Mouse (Mus musculus): Measurements from ENCODE around the gene Rptor. TPM values are rescaled to one million over a fixed set of nuclear protein-coding genes. Genes with fewer than 3 reads are reported as not detected.

Gene Rptor
- polyA plus RNA-seq, 1 experiment from 2014 or later: 18.3 TPM

DNA sequence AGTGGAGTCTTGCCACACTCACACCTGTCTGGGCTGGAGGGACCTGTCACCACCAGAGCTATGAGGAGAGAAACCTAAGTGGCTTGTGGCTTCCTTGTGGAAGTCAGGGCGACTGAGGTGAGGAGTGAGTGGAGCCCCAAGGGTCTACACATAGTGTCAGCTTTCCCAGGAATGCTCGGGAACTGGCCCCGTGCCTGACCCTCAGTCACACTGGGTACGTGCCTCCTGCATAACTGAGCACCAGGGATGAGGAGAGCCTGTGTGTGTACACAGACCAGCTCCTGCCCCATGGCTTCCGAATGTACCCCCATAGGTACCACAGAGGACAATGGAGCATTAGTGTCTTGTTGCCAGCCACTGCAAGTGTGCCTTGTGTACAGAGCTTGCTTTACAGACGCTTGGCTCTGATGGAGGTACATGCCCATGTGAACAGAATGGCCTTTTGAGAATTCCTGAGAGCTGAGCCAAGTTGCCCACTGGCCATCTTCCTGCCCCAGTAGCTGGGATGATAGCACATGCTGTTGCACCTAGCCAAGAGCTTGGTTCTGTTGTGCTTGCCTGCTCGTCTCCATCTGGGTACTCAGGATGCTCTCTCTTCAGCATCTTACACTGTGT lies 289.0 kb downstream of the Rptor start:
- 92% methylated on average over 7 of the region's 7 CpGs for WGBS
- Histone ChIP-seq H3K4me2 (replicated peaks) (no peak overlapping the region), H3K27me3 (no peaks in the 10 kb centered on the region), H3K36me3 (peaks cover 68% of the 10 kb centered on the region), H3K27ac (replicated peaks) (no peak overlapping the region), H3K9me3 (no peaks in the 10 kb centered on the region), H3K9ac (replicated peaks) (no peak overlapping the region), H3K4me3 (no peak overlapping the region), H3K4me1 (peaks cover 5% of the 10 kb centered on the region; the same call in 1 of the 2 replicates)
- no peak for ATAC-seq (ENCODE audit: low FRiP score, low read depth)

DNA sequence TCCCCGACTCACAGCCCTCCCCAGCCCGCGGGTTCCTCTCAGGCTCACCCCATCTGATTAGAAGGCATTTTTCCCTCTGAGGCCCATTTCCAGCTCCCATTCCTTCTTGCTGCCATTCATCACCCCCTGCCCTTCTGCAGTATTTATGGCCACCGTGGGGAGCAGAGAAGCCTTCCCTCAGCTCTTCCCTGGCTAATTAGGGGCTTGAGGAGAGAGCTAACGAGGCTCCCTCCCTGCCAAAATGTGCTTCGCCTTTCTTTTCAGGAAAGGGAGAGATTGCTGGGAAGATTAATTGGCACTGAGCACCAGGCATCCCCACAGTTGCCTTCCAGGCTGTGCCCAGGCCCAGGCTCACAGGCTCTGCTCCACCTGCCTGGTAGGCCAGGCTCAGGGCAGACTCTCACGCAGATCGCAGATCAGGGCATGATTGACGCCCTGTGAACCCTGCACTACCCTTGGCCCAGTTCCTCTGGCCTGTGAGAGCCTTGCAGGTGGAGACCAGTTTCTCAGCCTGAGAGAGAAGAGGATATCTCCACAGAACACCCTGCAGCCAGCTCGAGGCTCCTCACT lies 291.0 kb downstream of the Rptor start:
- Histone ChIP-seq H3K4me2 (replicated peaks) (no peak overlapping the region), H3K36me3 (peaks cover 72% of the 10 kb centered on the region), H3K27me3 (no peaks in the 10 kb centered on the region), H3K4me1 (peaks cover 10% of the 10 kb centered on the region; the same call in 1 of the 2 replicates), H3K9me3 (no peaks in the 10 kb centered on the region), H3K9ac (replicated peaks) (no peak overlapping the region; the same call in 1 of the 2 replicates), H3K4me3 (no peak overlapping the region), H3K27ac (replicated peaks) (peak overlapping the region; percentile 52)
- no peak for ATAC-seq (ENCODE audit: low FRiP score, low read depth)
- 79% methylated on average over 10 of the region's 10 CpGs for WGBS

DNA sequence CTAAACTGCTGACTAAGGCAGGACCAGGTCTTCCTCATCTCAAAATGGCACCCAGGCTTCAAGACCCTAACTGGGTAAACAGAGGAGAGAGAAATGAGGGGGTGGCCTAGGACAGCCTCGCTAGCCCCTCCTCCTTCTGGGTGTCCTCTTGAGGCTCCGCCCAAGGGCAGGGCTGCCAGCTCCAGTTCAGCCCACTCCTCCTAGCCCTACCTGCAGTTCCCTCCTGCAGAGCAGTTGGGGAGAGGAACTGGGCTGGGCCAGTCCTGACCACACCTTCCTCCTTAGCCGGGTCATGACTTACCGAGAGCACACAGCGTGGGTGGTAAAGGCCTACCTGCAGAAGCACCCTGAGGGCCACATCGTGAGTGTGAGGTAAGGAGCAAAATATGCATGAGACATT lies 291.9 kb downstream of the Rptor start:
- Histone ChIP-seq H3K27me3 (no peaks in the 10 kb centered on the region), H3K9me3 (no peaks in the 10 kb centered on the region), H3K4me2 (replicated peaks) (no peak overlapping the region), H3K4me3 (no peak overlapping the region), H3K36me3 (peaks cover 67% of the 10 kb centered on the region), H3K4me1 (peaks cover 10% of the 10 kb centered on the region; the same call in 1 of the 2 replicates), H3K27ac (replicated peaks) (peak overlapping the region; percentile 52; the same call in 1 of the 2 replicates), H3K9ac (replicated peaks) (no peak overlapping the region)
- no peak for ATAC-seq (ENCODE audit: low FRiP score, low read depth)
- WGBS: 74% methylated on average over 6 of the region's 6 CpGs

DNA sequence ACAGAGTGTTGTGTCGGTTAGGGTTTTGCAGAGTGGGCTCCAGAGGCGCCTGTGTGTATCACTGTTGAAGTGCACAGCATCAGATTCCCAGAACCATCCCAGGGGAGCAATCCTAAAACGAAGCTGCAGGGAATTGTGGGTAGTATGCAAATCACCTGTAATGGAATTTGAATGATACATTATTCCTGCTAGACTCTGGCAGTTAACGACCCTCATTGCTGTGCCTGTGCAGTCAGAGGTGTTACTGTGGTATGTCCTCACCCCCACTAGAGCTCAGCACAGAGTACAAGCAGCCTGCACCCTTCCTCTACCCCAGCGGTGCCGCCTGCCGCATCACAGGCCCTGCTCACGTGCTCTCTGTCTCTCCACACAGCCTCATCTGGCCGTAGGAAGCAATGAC lies 294.3 kb downstream of the Rptor start:
- Histone ChIP-seq H3K4me1 (peaks cover 10% of the 10 kb centered on the region; the same call in 1 of the 2 replicates), H3K36me3 (peaks cover 54% of the 10 kb centered on the region), H3K4me3 (no peak overlapping the region), H3K27me3 (no peaks in the 10 kb centered on the region), H3K9ac (replicated peaks) (no peak overlapping the region), H3K9me3 (no peaks in the 10 kb centered on the region), H3K4me2 (replicated peaks) (no peak overlapping the region), H3K27ac (replicated peaks) (0 out of 2 replicates have a peak overlapping the region, but pooled peaks have one; percentile 39)
- WGBS: 85% methylated on average over 9 of the region's 9 CpGs
- no peak for ATAC-seq (ENCODE audit: low FRiP score, low read depth)

DNA sequence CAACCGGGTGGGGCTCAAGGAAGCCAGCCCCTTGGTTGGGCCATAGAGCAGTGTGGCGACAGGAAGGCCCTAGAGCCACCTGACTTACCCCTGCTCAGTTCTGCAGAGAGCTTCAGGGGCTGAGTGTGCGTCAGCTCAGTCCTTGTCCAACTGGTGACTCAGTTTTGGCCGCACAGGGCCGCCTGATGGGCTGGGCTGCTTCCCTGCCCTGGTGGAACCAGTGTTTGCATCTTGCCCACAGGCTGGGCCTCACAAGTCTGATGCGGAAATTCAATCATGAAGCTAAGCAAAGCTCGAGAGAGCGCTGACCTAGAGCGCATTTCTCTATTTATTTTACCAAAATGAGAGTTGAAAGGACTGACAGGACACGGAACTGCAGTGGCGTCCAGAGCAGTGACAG lies 296.3 kb downstream of the Rptor start:
- Histone ChIP-seq H3K9ac (replicated peaks) (no peak overlapping the region), H3K4me1 (peaks cover 9% of the 10 kb centered on the region; the same call in 1 of the 2 replicates), H3K4me3 (no peak overlapping the region), H3K27me3 (no peaks in the 10 kb centered on the region), H3K36me3 (peaks cover 45% of the 10 kb centered on the region), H3K4me2 (replicated peaks) (no peak overlapping the region), H3K27ac (replicated peaks) (no peak overlapping the region), H3K9me3 (no peaks in the 10 kb centered on the region)
- no peak for ATAC-seq (ENCODE audit: low FRiP score, low read depth)
- 84% methylated on average over 11 of the region's 11 CpGs for WGBS

DNA sequence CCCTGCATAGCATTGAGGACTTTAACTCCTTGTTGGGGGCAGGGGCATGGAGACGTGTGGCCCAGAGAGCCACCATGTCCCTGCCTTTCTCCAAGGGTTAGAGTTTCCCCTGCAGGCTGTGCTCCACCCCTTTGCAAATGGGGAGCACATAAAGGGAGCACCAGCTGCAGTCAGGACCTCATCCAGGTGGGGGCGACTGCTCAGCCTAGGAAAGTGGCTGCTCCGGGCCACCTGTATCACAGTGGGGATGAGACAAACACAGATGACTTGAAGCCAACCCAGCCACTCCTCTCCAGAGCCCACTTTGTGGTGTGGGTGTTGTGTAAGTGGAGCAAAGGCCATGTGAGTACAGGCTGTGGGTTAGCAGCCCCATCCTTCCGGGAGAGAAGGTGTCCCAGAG lies 298.5 kb downstream of the Rptor start:
- H3K27ac ChIP-seq (replicated peaks): no peak overlapping the region
- H3K4me1 ChIP-seq: peaks cover 8% of the 10 kb centered on the region; the same call in 1 of the 2 replicates
- 66% methylated on average over 4 of the region's 4 CpGs for WGBS
- peaks cover 4% of the 10 kb centered on the region for H3K27me3 ChIP-seq
- H3K9me3 ChIP-seq: no peaks in the 10 kb centered on the region
- no peak for ATAC-seq (ENCODE audit: low FRiP score, low read depth)
- H3K4me3 ChIP-seq: no peak overlapping the region
- H3K36me3 ChIP-seq: peaks cover 31% of the 10 kb centered on the region
- H3K9ac ChIP-seq (replicated peaks): no peak overlapping the region
- H3K4me2 ChIP-seq (replicated peaks): no peak overlapping the region

DNA sequence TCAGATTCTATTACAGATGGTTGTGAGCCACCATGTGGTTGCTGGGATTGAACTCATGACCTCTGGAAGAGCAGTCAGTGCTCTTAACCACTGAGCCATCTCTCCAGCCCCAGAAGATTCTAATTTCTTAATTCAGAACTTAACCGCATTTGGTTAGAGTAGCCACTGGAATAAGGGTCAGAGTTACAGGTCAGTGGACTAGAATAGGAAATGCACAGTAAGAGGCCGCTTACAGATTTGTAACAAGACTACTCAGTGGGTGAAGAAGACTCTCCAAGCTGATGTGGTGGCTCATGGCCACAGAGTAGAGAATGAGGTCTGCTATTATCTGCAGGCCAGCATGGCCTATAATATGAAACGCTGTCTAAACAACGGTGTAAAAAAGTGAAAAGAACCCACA lies 300.2 kb downstream of the Rptor start:
- Histone ChIP-seq H3K9ac (replicated peaks) (no peak overlapping the region), H3K27ac (replicated peaks) (no peak overlapping the region), H3K4me2 (replicated peaks) (no peak overlapping the region), H3K4me3 (no peak overlapping the region), H3K4me1 (peaks cover 3% of the 10 kb centered on the region; the same call in 1 of the 2 replicates), H3K36me3 (peaks cover 20% of the 10 kb centered on the region), H3K9me3 (no peaks in the 10 kb centered on the region), H3K27me3 (peaks cover 12% of the 10 kb centered on the region)
- no peak for ATAC-seq (ENCODE audit: low FRiP score, low read depth)
- WGBS: 79% methylated on average over 4 of the region's 4 CpGs

DNA sequence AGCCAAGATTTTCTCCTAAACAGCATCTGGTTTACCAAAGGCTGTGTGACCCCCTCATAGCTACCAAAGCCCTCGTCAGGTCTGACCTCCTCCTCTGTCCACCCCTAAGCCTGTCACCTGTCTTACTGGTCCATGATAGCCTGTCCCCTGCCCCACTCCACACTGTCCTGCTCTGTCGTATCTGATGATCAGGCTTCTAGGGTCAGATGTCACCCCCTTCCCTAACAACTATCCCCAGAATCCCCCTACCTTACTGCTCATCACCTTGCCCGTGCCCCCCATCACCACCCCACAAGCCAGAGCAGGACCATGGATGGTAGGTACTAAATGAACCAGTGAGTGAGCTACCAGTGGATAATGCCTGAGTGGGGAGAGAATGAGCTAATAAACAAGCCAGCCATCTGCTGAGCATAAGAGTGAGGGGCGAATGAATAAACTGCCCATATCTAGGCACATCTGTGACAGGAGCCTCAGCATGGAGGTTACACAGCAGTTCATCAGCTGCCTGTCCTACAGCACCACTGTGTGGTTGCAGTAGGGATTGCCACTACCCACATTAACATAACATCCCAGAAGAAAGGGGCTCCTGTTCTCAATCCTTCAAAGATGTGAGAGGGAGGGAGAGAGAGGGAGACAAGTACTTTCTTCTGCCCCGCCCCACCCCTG lies 302.0 kb downstream of the Rptor start:
- H3K36me3 ChIP-seq: 0 out of 2 replicates have a peak, but pooled peaks cover 6% of the 10 kb centered on the region
- no peaks in the 10 kb centered on the region for H3K9me3 ChIP-seq
- peak; percentile 49; the same call in 1 of the 2 replicates for ATAC-seq (ENCODE audit: low FRiP score, low read depth)
- H3K4me2 ChIP-seq (replicated peaks): no peak overlapping the region
- H3K4me1 ChIP-seq: peaks cover 6% of the 10 kb centered on the region; the same call in 1 of the 2 replicates
- H3K9ac ChIP-seq (replicated peaks): no peak overlapping the region
- H3K27me3 ChIP-seq: peaks cover 16% of the 10 kb centered on the region
- H3K4me3 ChIP-seq: no peak overlapping the region
- 50% methylated on average over 5 of the region's 5 CpGs for WGBS
- H3K27ac ChIP-seq (replicated peaks): no peak overlapping the region

DNA sequence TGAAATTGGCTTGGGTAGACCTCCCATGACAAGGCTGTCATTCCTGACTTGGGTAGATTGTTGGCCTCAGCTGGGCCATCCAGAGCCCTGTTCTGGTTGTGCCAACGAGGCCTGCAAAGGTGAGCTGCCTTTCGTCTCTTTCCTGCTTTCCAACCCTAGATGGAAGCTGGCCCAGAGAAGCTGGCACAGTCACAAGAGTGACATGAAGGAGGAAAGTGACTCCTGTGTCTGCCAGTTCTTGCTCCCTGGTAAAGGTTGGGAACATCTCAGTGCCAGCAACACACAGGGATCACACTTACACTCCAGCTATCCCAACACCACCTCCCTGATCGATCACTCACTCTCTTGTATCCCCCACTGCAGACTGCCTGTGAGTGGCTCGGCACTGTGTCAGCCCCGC lies 303.1 kb downstream of the Rptor start:
- H3K4me1 ChIP-seq: peaks cover 8% of the 10 kb centered on the region; the same call in 1 of the 2 replicates
- peaks cover 16% of the 10 kb centered on the region for H3K27me3 ChIP-seq
- no peak overlapping the region for H3K27ac ChIP-seq (replicated peaks)
- no peak overlapping the region for H3K9ac ChIP-seq (replicated peaks)
- no peak overlapping the region for H3K4me3 ChIP-seq
- 87% methylated on average over 5 of the region's 5 CpGs for WGBS
- no peak for ATAC-seq (ENCODE audit: low FRiP score, low read depth)
- H3K4me2 ChIP-seq (replicated peaks): no peak overlapping the region
- no peaks in the 10 kb centered on the region for H3K36me3 ChIP-seq
- H3K9me3 ChIP-seq: no peaks in the 10 kb centered on the region

DNA sequence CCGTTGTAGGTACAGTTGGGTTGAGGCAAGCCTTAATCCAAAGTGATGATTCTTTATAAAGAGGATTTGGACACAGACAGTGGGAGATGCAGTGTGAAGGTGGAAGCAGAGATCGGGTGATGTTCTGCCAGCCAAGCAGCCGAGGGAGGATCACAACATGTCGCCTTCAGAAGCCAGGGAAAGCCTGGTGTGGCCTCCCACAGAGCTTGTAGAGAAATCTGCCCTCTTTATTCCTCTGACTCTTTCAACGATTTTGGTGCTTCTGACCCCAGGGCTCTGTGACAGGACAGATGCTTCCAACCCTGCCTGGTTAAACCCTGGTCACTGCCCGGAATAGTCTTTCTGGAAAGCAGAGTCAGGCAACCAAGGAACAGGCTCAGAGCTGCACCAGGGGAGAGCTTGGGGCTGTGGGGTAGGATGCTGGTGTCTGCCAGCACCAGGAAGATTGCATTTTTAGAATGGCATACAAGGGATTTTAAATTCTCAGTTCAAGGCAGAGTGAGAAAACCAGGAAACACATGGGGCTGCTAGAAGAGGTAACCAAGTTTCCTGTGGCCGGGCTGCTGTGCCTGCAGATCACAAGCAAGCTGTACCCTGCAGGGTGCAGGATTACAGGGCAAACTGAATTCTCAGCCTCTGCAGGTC lies 304.4 kb downstream of the Rptor start:
- no peak for ATAC-seq (ENCODE audit: low FRiP score, low read depth)
- Histone ChIP-seq H3K4me3 (no peak overlapping the region), H3K4me2 (replicated peaks) (no peak overlapping the region), H3K4me1 (peaks cover 8% of the 10 kb centered on the region; the same call in 1 of the 2 replicates), H3K27me3 (peaks cover 16% of the 10 kb centered on the region), H3K36me3 (no peaks in the 10 kb centered on the region), H3K9me3 (no peaks in the 10 kb centered on the region), H3K9ac (replicated peaks) (no peak overlapping the region), H3K27ac (replicated peaks) (no peak overlapping the region)
- 25% methylated on average over 7 of the region's 7 CpGs for WGBS

DNA sequence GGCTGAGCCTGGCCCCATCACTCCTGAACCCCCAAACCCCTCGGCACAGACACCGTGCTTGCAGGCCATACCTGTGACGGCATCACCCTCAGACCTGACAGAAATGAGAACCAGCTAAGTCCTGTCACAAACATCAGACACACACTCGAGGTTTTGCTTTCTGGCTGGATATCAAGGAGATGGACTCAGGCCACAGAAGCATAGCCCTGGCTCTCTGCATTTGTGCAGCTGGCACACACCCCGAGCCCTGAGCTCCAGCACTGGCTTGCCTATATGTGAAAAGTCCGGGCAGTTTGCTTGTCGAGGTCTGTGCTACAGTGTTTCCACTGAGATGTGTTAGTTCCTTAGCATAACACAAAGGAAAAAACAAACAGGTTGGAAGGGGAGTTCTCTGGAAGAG lies 305.0 kb downstream of the Rptor start:
- H3K4me1 ChIP-seq: peaks cover 12% of the 10 kb centered on the region
- H3K4me3 ChIP-seq: no peak overlapping the region
- H3K9me3 ChIP-seq: no peaks in the 10 kb centered on the region
- no peak overlapping the region for H3K27ac ChIP-seq (replicated peaks)
- no peak for ATAC-seq (ENCODE audit: low FRiP score, low read depth)
- H3K27me3 ChIP-seq: peaks cover 16% of the 10 kb centered on the region
- whole genome bisulfite sequencing: 40% methylated on average over 7 of the region's 7 CpGs
- H3K36me3 ChIP-seq: no peaks in the 10 kb centered on the region
- no peak overlapping the region for H3K9ac ChIP-seq (replicated peaks)
- H3K4me2 ChIP-seq (replicated peaks): no peak overlapping the region

DNA sequence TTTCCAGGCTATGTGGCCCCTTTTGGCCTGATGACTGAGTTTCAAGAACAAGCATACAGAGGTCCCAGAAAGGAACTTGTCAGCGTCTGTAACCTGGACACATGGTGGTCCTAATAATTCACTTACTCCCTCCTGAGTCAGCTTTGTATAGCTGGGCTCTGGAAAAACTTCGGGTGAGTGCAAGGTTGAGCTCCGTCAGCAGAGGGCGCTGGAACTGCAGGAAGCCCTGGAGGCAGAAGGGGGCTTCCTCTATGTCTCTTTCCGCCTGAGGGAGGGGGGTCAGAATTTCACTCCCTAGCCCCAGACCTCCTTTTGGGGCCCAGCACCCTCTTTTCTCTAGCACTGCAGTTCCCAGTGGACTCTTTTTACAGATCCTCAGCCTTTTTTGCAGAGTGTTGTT lies 306.7 kb downstream of the Rptor start:
- no peak overlapping the region for H3K9ac ChIP-seq (replicated peaks)
- peaks cover 20% of the 10 kb centered on the region for H3K4me1 ChIP-seq
- peaks cover 16% of the 10 kb centered on the region for H3K27me3 ChIP-seq
- ATAC-seq (ENCODE audit: low FRiP score, low read depth): no peak
- H3K27ac ChIP-seq (replicated peaks): no peak overlapping the region
- 2% methylated on average over 5 of the region's 5 CpGs for WGBS
- no peak overlapping the region for H3K4me3 ChIP-seq
- H3K36me3 ChIP-seq: no peaks in the 10 kb centered on the region
- H3K9me3 ChIP-seq: no peaks in the 10 kb centered on the region
- peak overlapping the region; percentile 21; the same call in 1 of the 2 replicates for H3K4me2 ChIP-seq (replicated peaks)

All from midbrain, embryonic 12.5 days (tissue).